Mouse (Mus musculus): Measurements from ENCODE around the gene Fos.

- TF ChIP-seq CTCF (IDR thresholded peaks at IDR 0.05; ENCODE audit: low read depth) (no peak), EP300 (optimal IDR thresholded peaks at IDR 0.05) (no peak)
Observed at GRCm38 (mm10) chr12:85449478-85449877, 24.2 kb upstream of the Fos start.
